Mouse (Mus musculus): ENCODE results near the gene Gm10277. TPM values are rescaled to one million over a fixed set of nuclear protein-coding genes. Genes with fewer than 3 reads are reported as not detected.
A peak's percentile ranks its signal among the peaks of the same experiment; 100 is the strongest.

Gm10277 gene
- not detected in 2 replicates for polyA plus RNA-seq (2012; rRNA removed)

DNA sequence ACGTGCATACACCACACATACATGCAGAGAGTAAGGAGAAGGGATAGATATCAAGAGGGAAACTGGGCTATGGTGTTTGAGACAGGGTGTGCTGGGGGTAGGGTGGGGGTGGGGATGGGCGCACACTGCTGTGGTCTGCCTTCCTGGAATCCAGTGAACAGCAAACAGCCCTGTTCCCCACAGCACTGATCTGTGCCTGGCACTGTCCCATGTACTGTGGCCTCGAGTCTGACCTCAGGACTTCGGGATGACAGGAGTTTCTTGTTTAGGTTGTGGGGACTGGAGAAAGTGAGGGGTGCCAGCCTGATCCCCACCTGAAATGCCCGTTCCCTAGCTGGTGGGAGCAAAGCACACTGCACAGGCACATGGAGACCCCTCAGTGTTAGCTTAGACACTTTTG is at the start of gene Gm10277:
Gene Gm10277, minus strand, starts transcription at position 41 of the 400 bp plus-strand sequence.
- H3K4me1 ChIP-seq (ENCODE audit: control insufficient read depth, insufficient read depth, insufficient read length, low read length), result peaks cover 47% of the 10 kb centered on the region
- no peaks in the 10 kb centered on the region for H3K27me3 ChIP-seq (ENCODE audit: control insufficient read depth, insufficient read depth, low read length)
- 79% methylated on average over 5 of the region's 5 CpGs for WGBS
- peak within 1 kb of the TSS; percentile 12; the same call in 1 of the 2 replicates for H3K4me3 ChIP-seq (ENCODE audit: low read depth, low read length)
- no peak for TF ChIP-seq CTCF (IDR thresholded peaks at IDR 0.05; ENCODE audit: extremely low read depth, insufficient read length, insufficient replicate concordance, low read depth, low read length)
- 0 out of 2 replicates have a peak, but pooled peaks have one; percentile 14 for TF ChIP-seq POLR2A (IDR thresholded peaks at IDR 0.05; ENCODE audit: low read depth, low read length)
- H3K27ac ChIP-seq (ENCODE audit: insufficient read depth, low read depth, low read length), result peak within 1 kb of the TSS; percentile 97
- H3K36me3 ChIP-seq (ENCODE audit: control insufficient read depth, insufficient read depth, low read length), result 0 out of 2 replicates have a peak, but pooled peaks cover 5% of the 10 kb centered on the region

- WGBS, result 66% methylated on average over 4 of the region's 4 CpGs
- Histone ChIP-seq H3K36me3 (ENCODE audit: control insufficient read depth, insufficient read depth, low read length) (peaks cover 70% of the 10 kb centered on the region), H3K27me3 (ENCODE audit: control insufficient read depth, insufficient read depth, low read length) (no peaks in the 10 kb centered on the region), H3K4me1 (ENCODE audit: control insufficient read depth, insufficient read depth, insufficient read length, low read length) (no peaks in the 10 kb centered on the region), H3K27ac (ENCODE audit: insufficient read depth, low read depth, low read length) (no peak overlapping the region), H3K4me3 (ENCODE audit: low read depth, low read length) (no peak overlapping the region)
- no peak for TF ChIP-seq POLR2A (IDR thresholded peaks at IDR 0.05; ENCODE audit: low read depth, low read length)
- TF ChIP-seq CTCF (IDR thresholded peaks at IDR 0.05; ENCODE audit: extremely low read depth, insufficient read length, insufficient replicate concordance, low read depth, low read length), result no peak
These were observed 49.2 kb upstream of the Gm10277 start for GRCm38 (mm10) chr11:77836751-77837150.

DNA sequence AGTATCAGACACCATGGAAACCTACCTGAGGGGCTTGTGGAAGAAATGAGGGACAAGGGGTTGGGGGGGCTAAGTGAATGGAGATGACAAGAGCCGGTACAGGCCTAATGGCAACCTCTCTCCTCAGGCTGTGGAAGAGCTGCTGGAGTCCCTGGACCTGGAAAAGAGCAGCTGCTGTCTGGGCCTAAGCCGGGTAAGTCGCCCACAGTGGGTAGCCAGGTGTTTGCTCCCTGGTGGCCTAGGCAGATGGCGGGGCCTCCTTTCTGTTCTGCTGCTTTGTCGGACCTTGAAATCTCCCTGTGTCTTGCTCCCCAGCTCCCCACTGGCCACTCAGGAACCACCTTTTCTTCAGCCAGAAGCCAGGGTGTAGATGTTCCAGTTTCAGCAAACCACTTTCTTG is 48.7 kb upstream of the Gm10277 start:
- Histone ChIP-seq H3K4me1 (ENCODE audit: control insufficient read depth, insufficient read depth, insufficient read length, low read length) (no peaks in the 10 kb centered on the region), H3K27me3 (ENCODE audit: control insufficient read depth, insufficient read depth, low read length) (no peaks in the 10 kb centered on the region), H3K27ac (ENCODE audit: insufficient read depth, low read depth, low read length) (no peak overlapping the region), H3K4me3 (ENCODE audit: low read depth, low read length) (no peak overlapping the region), H3K36me3 (ENCODE audit: control insufficient read depth, insufficient read depth, low read length) (peaks cover 68% of the 10 kb centered on the region)
- WGBS, result 75% methylated on average over 5 of the region's 5 CpGs
- TF ChIP-seq CTCF (IDR thresholded peaks at IDR 0.05; ENCODE audit: extremely low read depth, insufficient read length, insufficient replicate concordance, low read depth, low read length) (no peak), POLR2A (IDR thresholded peaks at IDR 0.05; ENCODE audit: low read depth, low read length) (no peak)

GRCm38 (mm10) chr11:77835109-77835508 is 47.6 kb upstream of the Gm10277 start:
- Histone ChIP-seq H3K4me3 (ENCODE audit: low read depth, low read length) (no peak overlapping the region), H3K27ac (ENCODE audit: insufficient read depth, low read depth, low read length) (no peak overlapping the region), H3K36me3 (ENCODE audit: control insufficient read depth, insufficient read depth, low read length) (peaks cover 67% of the 10 kb centered on the region), H3K4me1 (ENCODE audit: control insufficient read depth, insufficient read depth, insufficient read length, low read length) (no peaks in the 10 kb centered on the region), H3K27me3 (ENCODE audit: control insufficient read depth, insufficient read depth, low read length) (no peaks in the 10 kb centered on the region)
- 90% methylated on average over 3 of the region's 3 CpGs for WGBS
- TF ChIP-seq CTCF (IDR thresholded peaks at IDR 0.05; ENCODE audit: extremely low read depth, insufficient read length, insufficient replicate concordance, low read depth, low read length) (peak; percentile 19; the same call in 1 of the 2 replicates), POLR2A (IDR thresholded peaks at IDR 0.05; ENCODE audit: low read depth, low read length) (no peak)

DNA sequence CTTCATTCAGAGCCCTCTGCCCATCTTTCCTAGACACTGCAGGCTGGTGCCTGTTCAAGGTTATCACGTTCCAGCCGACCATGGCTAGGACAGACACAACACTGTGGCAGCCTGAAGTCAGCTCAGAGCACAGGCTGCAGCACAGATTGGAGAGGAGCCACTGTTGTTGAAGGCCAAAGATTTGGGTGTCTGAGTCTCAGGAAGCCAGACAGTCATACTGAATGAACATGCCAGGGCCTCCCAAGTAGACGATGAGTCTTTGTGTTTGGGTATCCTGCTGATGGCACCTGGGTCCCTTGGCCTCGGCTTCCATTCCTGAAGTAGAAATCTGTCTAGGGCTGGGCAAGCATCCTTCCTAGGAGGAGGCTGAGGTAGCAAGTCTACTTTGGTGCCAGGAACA is 45.0 kb upstream of the Gm10277 start:
- WGBS, result 83% methylated on average over 4 of the region's 4 CpGs
- Histone ChIP-seq H3K27me3 (ENCODE audit: control insufficient read depth, insufficient read depth, low read length) (no peaks in the 10 kb centered on the region), H3K27ac (ENCODE audit: insufficient read depth, low read depth, low read length) (no peak overlapping the region), H3K4me3 (ENCODE audit: low read depth, low read length) (no peak overlapping the region), H3K36me3 (ENCODE audit: control insufficient read depth, insufficient read depth, low read length) (peaks cover 78% of the 10 kb centered on the region), H3K4me1 (ENCODE audit: control insufficient read depth, insufficient read depth, insufficient read length, low read length) (no peaks in the 10 kb centered on the region)
- no peak for TF ChIP-seq POLR2A (IDR thresholded peaks at IDR 0.05; ENCODE audit: low read depth, low read length)
- TF ChIP-seq CTCF (IDR thresholded peaks at IDR 0.05; ENCODE audit: extremely low read depth, insufficient read length, insufficient replicate concordance, low read depth, low read length), result no peak

GRCm38 (mm10) chr11:77830875-77831274 is 43.3 kb upstream of the Gm10277 start:
- Histone ChIP-seq H3K36me3 (ENCODE audit: control insufficient read depth, insufficient read depth, low read length) (peaks cover 73% of the 10 kb centered on the region), H3K27ac (ENCODE audit: insufficient read depth, low read depth, low read length) (no peak overlapping the region), H3K27me3 (ENCODE audit: control insufficient read depth, insufficient read depth, low read length) (no peaks in the 10 kb centered on the region), H3K4me3 (ENCODE audit: low read depth, low read length) (no peak overlapping the region), H3K4me1 (ENCODE audit: control insufficient read depth, insufficient read depth, insufficient read length, low read length) (0 out of 2 replicates have a peak, but pooled peaks cover 2% of the 10 kb centered on the region)
- TF ChIP-seq POLR2A (IDR thresholded peaks at IDR 0.05; ENCODE audit: low read depth, low read length), result no peak
- no peak for TF ChIP-seq CTCF (IDR thresholded peaks at IDR 0.05; ENCODE audit: extremely low read depth, insufficient read length, insufficient replicate concordance, low read depth, low read length)
- 82% methylated on average over 7 of the region's 7 CpGs for WGBS

DNA sequence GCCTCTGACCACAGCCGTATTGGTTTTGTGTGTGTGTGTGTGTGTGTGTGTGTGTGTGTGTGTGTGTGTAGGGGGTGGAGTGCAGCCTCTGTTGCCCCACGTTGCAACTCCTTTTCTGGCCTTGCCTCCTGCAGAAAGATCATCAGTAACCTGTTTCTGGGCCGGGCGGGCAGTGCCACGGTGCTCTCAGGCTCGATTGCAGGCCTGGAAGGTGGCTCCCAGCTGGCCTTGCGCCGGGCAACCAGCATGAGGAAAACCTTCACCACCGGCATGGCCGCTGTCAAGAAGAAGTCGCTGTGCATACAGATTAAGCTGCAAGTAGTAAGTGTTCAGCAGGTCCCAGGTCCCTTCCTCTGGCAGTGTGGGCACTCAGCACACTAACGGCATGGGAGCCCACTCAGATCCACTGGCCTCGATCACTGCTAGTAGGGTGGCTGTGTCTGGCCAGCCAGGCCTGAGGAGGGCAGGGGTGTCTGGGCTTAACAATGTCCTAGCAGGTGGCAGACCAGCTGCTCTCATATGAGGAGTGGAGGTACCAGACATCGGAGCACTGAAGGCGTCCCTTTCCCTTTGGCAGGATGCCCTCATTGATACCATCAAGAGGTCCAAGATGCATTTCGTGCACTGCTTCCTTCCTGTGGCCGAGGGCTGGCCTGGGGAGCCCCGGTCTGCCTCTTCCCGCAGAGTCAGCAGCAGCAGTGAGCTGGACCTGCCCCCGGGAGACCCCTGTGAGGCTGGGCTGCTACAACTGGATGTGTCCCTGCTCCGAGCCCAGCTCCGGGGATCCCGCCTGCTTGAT is 41.7 kb upstream of the Gm10277 start:
- 87% methylated on average over 23 of the region's 23 CpGs for WGBS
- TF ChIP-seq CTCF (IDR thresholded peaks at IDR 0.05; ENCODE audit: extremely low read depth, insufficient read length, insufficient replicate concordance, low read depth, low read length) (no peak), POLR2A (IDR thresholded peaks at IDR 0.05; ENCODE audit: low read depth, low read length) (no peak)
- Histone ChIP-seq H3K36me3 (ENCODE audit: control insufficient read depth, insufficient read depth, low read length) (peaks cover 74% of the 10 kb centered on the region), H3K27ac (ENCODE audit: insufficient read depth, low read depth, low read length) (no peak overlapping the region), H3K27me3 (ENCODE audit: control insufficient read depth, insufficient read depth, low read length) (no peaks in the 10 kb centered on the region), H3K4me3 (ENCODE audit: low read depth, low read length) (no peak overlapping the region), H3K4me1 (ENCODE audit: control insufficient read depth, insufficient read depth, insufficient read length, low read length) (0 out of 2 replicates have a peak, but pooled peaks cover 2% of the 10 kb centered on the region)
